Mouse (Mus musculus): ENCODE results near the gene Tnrc18.

The Tnrc18 gene

GRCm38 (mm10) chr5:142723520-142724133, 93.8 kb downstream of the Tnrc18 start:
- peak; percentile 57 for DNase-seq (ENCODE audit: low spot score)

- DNase-seq (ENCODE audit: low spot score): no peak
Observed at GRCm38 (mm10) chr5:142719897-142720296, 97.6 kb downstream of the Tnrc18 start.

- no peak for DNase-seq (ENCODE audit: low spot score)
Observed at GRCm38 (mm10) chr5:142718486-142718885, 99.0 kb downstream of the Tnrc18 start.

- peak; percentile 76 for DNase-seq (ENCODE audit: low spot score)
Observed at GRCm38 (mm10) chr5:142718037-142718436, 99.4 kb downstream of the Tnrc18 start.

- DNase-seq (ENCODE audit: low spot score): no peak
Observed at GRCm38 (mm10) chr5:142716056-142716455, 101.4 kb downstream of the Tnrc18 start.

GRCm38 (mm10) chr5:142715059-142715458, 102.4 kb downstream of the Tnrc18 start:
- DNase-seq (ENCODE audit: low spot score): no peak

GRCm38 (mm10) chr5:142713966-142714365, 103.5 kb downstream of the Tnrc18 start:
- DNase-seq (ENCODE audit: low spot score): no peak

- no peak for DNase-seq (ENCODE audit: low spot score)
Observed at GRCm38 (mm10) chr5:142712373-142712772, 105.1 kb downstream of the Tnrc18 start.

GRCm38 (mm10) chr5:142709436-142709835, 108.0 kb downstream of the Tnrc18 start:
- DNase-seq (ENCODE audit: low spot score): no peak

GRCm38 (mm10) chr5:142707709-142708108, 109.8 kb downstream of the Tnrc18 start:
- no peak for DNase-seq (ENCODE audit: low spot score)

- DNase-seq (ENCODE audit: low spot score): no peak
Observed at GRCm38 (mm10) chr5:142703569-142703968, 113.9 kb downstream of the Tnrc18 start.

- no peak for DNase-seq (ENCODE audit: low spot score)
Observed at GRCm38 (mm10) chr5:142702511-142703138, 114.8 kb downstream of the Tnrc18 start.

- DNase-seq (ENCODE audit: low spot score): no peak
Observed at GRCm38 (mm10) chr5:142701651-142702510, 115.6 kb downstream of the Tnrc18 start.

- DNase-seq (ENCODE audit: low spot score): no peak
Observed at GRCm38 (mm10) chr5:142700842-142701589, 116.4 kb downstream of the Tnrc18 start.

- DNase-seq (ENCODE audit: low spot score): no peak
Observed at GRCm38 (mm10) chr5:142697742-142698141, 119.7 kb downstream of the Tnrc18 start.

GRCm38 (mm10) chr5:142696865-142697264, 120.6 kb downstream of the Tnrc18 start:
- DNase-seq (ENCODE audit: low spot score): no peak

GRCm38 (mm10) chr5:142696258-142696657, 121.2 kb downstream of the Tnrc18 start:
- no peak for DNase-seq (ENCODE audit: low spot score)

GRCm38 (mm10) chr5:142694627-142695340, 122.7 kb downstream of the Tnrc18 start:
- DNase-seq (ENCODE audit: low spot score): peak; percentile 72

GRCm38 (mm10) chr5:142693738-142694430, 123.6 kb downstream of the Tnrc18 start:
- DNase-seq (ENCODE audit: low spot score): no peak

- no peak for DNase-seq (ENCODE audit: low spot score)
Observed at GRCm38 (mm10) chr5:142692971-142693737, 124.3 kb downstream of the Tnrc18 start.

All from ovary, postnatal 36 days (tissue).